Mouse (Mus musculus): ENCODE results near the gene Aak1.

- no peak for TF ChIP-seq CTCF (IDR thresholded peaks at IDR 0.05; ENCODE audit: control insufficient read depth, insufficient read depth, insufficient replicate concordance, low read depth, low read length)
- no peak for TF ChIP-seq POLR2A (IDR thresholded peaks at IDR 0.05; ENCODE audit: control insufficient read depth, low read depth, low read length)
These were observed 179.6 kb downstream of the Aak1 start for GRCm38 (mm10) chr6:87028881-87029280.

Data from testis, adult 2 months (tissue).